Mouse (Mus musculus) layer of hippocampus, adult 9-10 months (tissue): ENCODE data around the gene Myo18a.

Experiments used
- DNase-seq: peaks from one replicate; pipeline ENCODE4 v3.0.0; 2022; ENCODE audit warnings: low spot score

Myo18a gene

GRCm38 (mm10) chr11:77795216-77795615 lies 32.2 kb downstream of the Myo18a start:
- DNase-seq = no peak

GRCm38 (mm10) chr11:77800491-77800868 lies 37.4 kb downstream of the Myo18a start:
- no peak for DNase-seq

GRCm38 (mm10) chr11:77800869-77801701 lies 38.0 kb downstream of the Myo18a start:
- DNase-seq = no peak

- no peak for DNase-seq
Measured at GRCm38 (mm10) chr11:77802341-77802865, 39.4 kb downstream of the Myo18a start.

- no peak for DNase-seq
Measured at GRCm38 (mm10) chr11:77806218-77806617, 43.2 kb downstream of the Myo18a start.

- no peak for DNase-seq
Measured at GRCm38 (mm10) chr11:77806855-77807254, 43.8 kb downstream of the Myo18a start.

- DNase-seq = no peak
Measured at GRCm38 (mm10) chr11:77808051-77808465, 45.0 kb downstream of the Myo18a start.

- DNase-seq = no peak
Measured at GRCm38 (mm10) chr11:77809215-77809614, 46.2 kb downstream of the Myo18a start.

GRCm38 (mm10) chr11:77810018-77810417 lies 47.0 kb downstream of the Myo18a start:
- DNase-seq = no peak

GRCm38 (mm10) chr11:77813969-77814368 lies 50.9 kb downstream of the Myo18a start:
- DNase-seq = no peak

GRCm38 (mm10) chr11:77816003-77816402 lies 53.0 kb downstream of the Myo18a start:
- no peak for DNase-seq

- no peak for DNase-seq
Measured at GRCm38 (mm10) chr11:77821648-77822047, 58.6 kb downstream of the Myo18a start.

- no peak for DNase-seq
Measured at GRCm38 (mm10) chr11:77822781-77823180, 59.7 kb downstream of the Myo18a start.

- DNase-seq = peak; percentile 57
Measured at GRCm38 (mm10) chr11:77825853-77826252, 62.8 kb downstream of the Myo18a start.

GRCm38 (mm10) chr11:77826311-77826710 lies 63.3 kb downstream of the Myo18a start:
- no peak for DNase-seq

GRCm38 (mm10) chr11:77827241-77827995 lies 64.4 kb downstream of the Myo18a start:
- peak; percentile 82 for DNase-seq

GRCm38 (mm10) chr11:77828163-77828562 lies 65.1 kb downstream of the Myo18a start:
- no peak for DNase-seq

- no peak for DNase-seq
Measured at GRCm38 (mm10) chr11:77829043-77829841, 66.2 kb downstream of the Myo18a start.

GRCm38 (mm10) chr11:77830875-77831274 lies 67.8 kb downstream of the Myo18a start:
- no peak for DNase-seq

- DNase-seq = no peak
Measured at GRCm38 (mm10) chr11:77832541-77832940, 69.5 kb downstream of the Myo18a start.

- DNase-seq = no peak
Measured at GRCm38 (mm10) chr11:77835109-77835508, 72.1 kb downstream of the Myo18a start.

- no peak for DNase-seq
Measured at GRCm38 (mm10) chr11:77836290-77836689, 73.2 kb downstream of the Myo18a start.
